Mouse (Mus musculus) E14TG2a.4 (cell line): ENCODE measurements at regions not wholly inside any gene's neighbourhood (a gene's known extent, or its start where the extent isn't known, plus 50 kb on each side); places are given as distances from the start of the nearest gene placed in this dataset.

Experiments used
- CTCF ChIP-seq: conservative IDR thresholded peaks from 2 replicates; pipeline ENCODE4 v1.5.1; 2014; ENCODE audit warnings: low read length
- NANOG ChIP-seq: IDR thresholded peaks from 2 replicates; pipeline ENCODE4 v1.6.1; 2014; ENCODE audit warnings: borderline replicate concordance, low read length, mixed read lengths

DNA sequence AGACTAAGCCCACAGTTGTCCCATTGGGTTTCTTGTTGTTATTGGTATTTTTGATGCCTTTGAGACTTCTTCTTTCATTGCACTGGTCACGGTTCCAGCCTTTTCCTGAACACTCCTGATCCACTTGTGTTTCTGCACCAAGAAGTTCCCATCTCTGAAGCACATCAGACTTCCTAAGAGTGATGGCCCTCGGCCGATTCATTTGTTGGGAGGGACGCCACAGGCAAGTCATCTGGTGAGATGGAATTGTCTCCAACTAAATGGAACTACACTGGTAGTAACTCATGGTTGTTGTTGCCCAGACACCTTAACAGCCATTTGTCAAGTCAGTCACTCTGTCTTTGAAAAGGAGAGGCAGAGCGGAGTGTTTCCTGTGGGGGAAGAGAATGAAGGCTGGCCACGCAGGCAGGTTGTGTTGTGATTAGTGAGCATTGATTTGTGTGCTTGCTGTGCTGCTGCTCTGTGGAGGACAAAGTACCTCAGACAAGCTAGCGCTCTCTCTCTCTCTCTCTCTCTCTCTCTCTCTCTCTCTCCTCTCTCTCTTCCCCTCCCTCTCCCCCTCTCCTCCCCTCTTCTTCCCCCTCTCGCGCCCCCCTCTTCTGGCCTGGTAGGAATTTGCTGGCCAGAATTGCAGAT, 884.7 kb upstream of the Car8 start:
- TF ChIP-seq CTCF, result no peak
- TF ChIP-seq NANOG, result no peak
